Mouse (Mus musculus): Measurements from ENCODE around the gene Lgsn. TPM values are rescaled to one million over a fixed set of nuclear protein-coding genes. Genes with fewer than 3 reads are reported as not detected.

The Lgsn gene
- not detected for total RNA-seq (2021)
- long read RNA-seq, experiment 1 = 0 reads
- long read RNA-seq, experiment 2 = 0 reads

GRCm38 (mm10) chr1:31176101-31176500 is at the start of gene Lgsn:
Gene Lgsn (plus strand): TSS chr1:31176401.
- DNase-seq = no peak

GRCm38 (mm10) chr1:31138387-31138786 is 37.8 kb upstream of the Lgsn start:
- no peak for DNase-seq

- DNase-seq = peak in 1 of 2 experiments; percentile 18
These were observed 33.7 kb upstream of the Lgsn start for GRCm38 (mm10) chr1:31142288-31143094.

GRCm38 (mm10) chr1:31143571-31143970 is 32.6 kb upstream of the Lgsn start:
- no peak for DNase-seq

- DNase-seq = no peak
These were observed 26.5 kb upstream of the Lgsn start for GRCm38 (mm10) chr1:31149671-31150070.

- no peak for DNase-seq
These were observed 25.7 kb upstream of the Lgsn start for GRCm38 (mm10) chr1:31150546-31150945.

GRCm38 (mm10) chr1:31152799-31153426 is 23.3 kb upstream of the Lgsn start:
- peak; percentile 21 to 28 for DNase-seq

GRCm38 (mm10) chr1:31153793-31154349 is 22.3 kb upstream of the Lgsn start:
- DNase-seq = peak; percentile 50 to 68

GRCm38 (mm10) chr1:31156185-31156584 is 20.0 kb upstream of the Lgsn start:
- no peak for DNase-seq

- no peak for DNase-seq
These were observed 19.3 kb upstream of the Lgsn start for GRCm38 (mm10) chr1:31156884-31157283.

- DNase-seq = no peak
These were observed 11.5 kb upstream of the Lgsn start for GRCm38 (mm10) chr1:31164527-31165189.

- DNase-seq = no peak
These were observed 10.7 kb upstream of the Lgsn start for GRCm38 (mm10) chr1:31165326-31166121.

GRCm38 (mm10) chr1:31175401-31175800 is 800 bp upstream of the Lgsn start:
- DNase-seq = no peak

- no peak for DNase-seq
These were observed 2.1 kb downstream of the Lgsn start for GRCm38 (mm10) chr1:31178264-31178663.

- DNase-seq = no peak
These were observed 14.2 kb downstream of the Lgsn start for GRCm38 (mm10) chr1:31190237-31190866.

GRCm38 (mm10) chr1:31195633-31196032 is 19.4 kb downstream of the Lgsn start:
- no peak for DNase-seq

- no peak for DNase-seq
These were observed 20.8 kb downstream of the Lgsn start for GRCm38 (mm10) chr1:31196959-31197358.

GRCm38 (mm10) chr1:31203771-31204170 is 27.6 kb downstream of the Lgsn start:
- DNase-seq = no peak

GRCm38 (mm10) chr1:31205346-31205745 is 29.1 kb downstream of the Lgsn start:
- DNase-seq = no peak

GRCm38 (mm10) chr1:31205770-31206169 is 29.6 kb downstream of the Lgsn start:
- DNase-seq = no peak

- peak; percentile 9 to 56 for DNase-seq
These were observed 33.9 kb downstream of the Lgsn start for GRCm38 (mm10) chr1:31210144-31210543.
